Mouse (Mus musculus) intestine, embryonic 14.5 days (tissue): ENCODE measurements around the gene Xlr3b. TPM values are rescaled to one million over a fixed set of nuclear protein-coding genes. Genes with fewer than 3 reads are reported as not detected.
A peak's percentile ranks its signal among the peaks of the same experiment; 100 is the strongest.
"Not testable (repeated sequence)": the region's sequence is repeated elsewhere in the genome, so short reads cannot be mapped to it uniquely, and the experiment has no call there.

Source experiments
- ATAC-seq: fragments of 200-750 bp; cut with Nextera tagmentation; replicated peaks from 2 replicates; pipeline ENCODE4 v1.8.0; 2017; ENCODE audit warnings: low read depth, moderate number of reproducible peaks, moderate TSS enrichment, moderate library complexity; ENCODE audit not compliant: low FRiP score, low TSS enrichment
- DNase-seq: peaks from one replicate; pipeline ENCODE4 v3.0.0-alpha.2; 2018; ENCODE audit warnings: low spot score
- H3K27ac ChIP-seq: fragments of 300-500 bp; sonication (generic); 2 replicates; pipeline ENCODE4 v1.5.1; 2014; ENCODE audit warnings: low read depth, mild to moderate bottlenecking, control low read depth
- H3K27me3 ChIP-seq: fragments of 300-500 bp; sonication (generic); replicated peaks from 2 replicates; pipeline ENCODE4 v1.6.1; 2014; ENCODE audit warnings: low read length, control low read depth; ENCODE audit not compliant: control insufficient read depth, insufficient read depth
- H3K36me3 ChIP-seq: fragments of 300-500 bp; sonication (generic); 2 replicates; pipeline ENCODE4 v1.6.1; 2014; ENCODE audit warnings: low read length, control low read depth; ENCODE audit not compliant: control insufficient read depth, insufficient read depth
- H3K4me1 ChIP-seq: fragments of 300-500 bp; sonication (generic); replicated peaks from 2 replicates; pipeline ENCODE4 v1.6.1; 2014; ENCODE audit warnings: low read length, control low read depth, mixed read lengths; ENCODE audit not compliant: control insufficient read depth, insufficient read depth
- H3K4me2 ChIP-seq: fragments of 300-500 bp; sonication (generic); 2 replicates; pipeline ENCODE4 v1.6.1; 2014; ENCODE audit warnings: low read length
- H3K4me3 ChIP-seq: fragments of 300-500 bp; sonication (generic); 2 replicates; pipeline ENCODE4 v1.5.1; 2014; ENCODE audit warnings: low read depth, low read length, control low read depth, mixed read lengths
- H3K9ac ChIP-seq: fragments of 300-500 bp; sonication (generic); 2 replicates; pipeline ENCODE4 v1.6.1; 2014; ENCODE audit warnings: mild to moderate bottlenecking, low read length
- H3K9me3 ChIP-seq: fragments of 300-500 bp; sonication (generic); 2 replicates; pipeline ENCODE4 v1.6.1; 2016; ENCODE audit warnings: low read length, control low read depth; ENCODE audit not compliant: control insufficient read depth
- WGBS: fragments of 180-500 bp; shearing (Covaris S2); extraction: QIAGEN DNeasy Blood & Tissue Kit; methylation state at CpG from one replicate; pipeline ENCODE4 v1.1.7; 2014; 5-methylcytosine and 5-hydroxymethylcytosine counted together
- polyA plus RNA-seq: library from polyadenylated mRNA; unstranded; fragments of >200 nt; fragmentation: Nextera tagmentation; extraction: Ambion mirVana; gene quantifications from 2 replicates; pipeline ENCODE4 v1.2.1, GENCODE M21; 2014

The Xlr3b gene
- polyA plus RNA-seq, result 4.7 and 12.4 TPM in 2 replicates

DNA sequence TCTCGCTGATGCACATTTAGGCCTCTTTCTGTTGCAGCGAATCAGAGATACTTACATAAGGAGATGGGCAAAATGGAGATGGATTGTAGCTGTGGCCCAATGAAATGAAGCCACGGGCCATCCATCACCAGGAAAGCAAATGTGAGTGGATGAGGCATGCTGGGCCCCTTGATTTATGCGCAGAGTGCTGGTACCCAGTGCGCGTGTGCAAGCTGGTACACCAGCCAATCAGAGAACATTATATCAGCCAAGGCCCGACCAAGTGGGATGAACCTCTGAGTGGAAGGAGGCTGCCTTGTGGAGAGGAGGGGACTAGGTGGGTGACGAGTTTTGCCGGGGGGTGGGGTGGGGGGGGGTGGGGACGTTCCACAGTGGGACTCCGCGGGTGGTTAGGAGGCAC lies at the start of gene Xlr3b:
Gene Xlr3b, plus strand, starts transcription at position 274 of the 400 bp plus-strand sequence.
- ATAC-seq, H3K27ac ChIP-seq, H3K4me3 ChIP-seq, H3K27me3 ChIP-seq, H3K9ac ChIP-seq, H3K36me3 ChIP-seq, H3K4me2 ChIP-seq, H3K9me3 ChIP-seq, H3K4me1 ChIP-seq: not testable (repeated sequence)
- DNase-seq, result peak; percentile 44
- 74% methylated on average over 12 of the region's 12 CpGs for WGBS

DNA sequence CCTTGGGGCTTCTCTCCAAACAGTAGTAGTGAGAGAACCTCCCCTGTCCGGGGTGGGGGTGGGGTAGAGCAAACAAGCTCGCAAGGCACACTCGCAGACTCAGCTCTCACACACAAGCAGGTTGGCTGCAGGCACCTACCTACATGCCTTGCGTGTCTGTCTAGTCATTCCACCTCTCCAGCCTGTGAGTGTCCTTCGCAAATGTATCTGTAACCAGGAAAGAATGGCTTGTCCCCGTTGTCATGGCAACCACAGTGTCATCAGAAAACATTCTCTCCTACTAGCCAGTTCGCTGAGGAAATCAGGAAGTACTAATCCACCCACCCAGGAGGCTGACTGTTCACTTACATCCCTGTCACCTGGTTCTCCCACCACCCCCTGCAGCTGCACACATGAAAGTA lies 48.8 kb upstream of the Xlr3b start:
- not testable (repeated sequence) for DNase-seq, H3K27me3 ChIP-seq, H3K4me3 ChIP-seq, H3K4me1 ChIP-seq, H3K36me3 ChIP-seq, H3K9me3 ChIP-seq, H3K27ac ChIP-seq, H3K4me2 ChIP-seq, H3K9ac ChIP-seq
- WGBS, result no CpG with 5 or more reads among the region's 7 CpGs
- ATAC-seq, result peak; percentile 60; the same call in 1 of the 2 replicates

DNA sequence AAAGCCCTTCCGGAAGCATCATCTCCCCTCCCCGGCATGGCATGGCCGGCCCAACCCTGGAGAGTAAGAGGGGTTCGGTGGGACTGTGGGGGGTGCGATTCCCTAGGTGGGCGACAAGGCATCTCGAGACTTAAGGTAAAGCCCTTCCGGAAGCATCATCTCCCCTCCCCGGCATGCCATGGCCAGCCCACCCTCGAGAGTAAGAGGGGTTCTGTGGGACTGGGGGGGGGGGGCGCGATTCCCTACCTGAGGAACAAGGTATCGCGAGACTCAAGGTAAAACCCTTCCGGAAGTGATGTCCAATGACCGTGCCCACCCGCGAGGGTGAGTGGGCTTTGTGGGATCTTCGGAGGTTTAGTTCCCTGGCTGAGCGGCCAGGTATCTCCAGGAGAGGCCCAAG lies 43.5 kb upstream of the Xlr3b start, which contains the start of gene Xlr5b:
Gene Xlr5b, plus strand, starts transcription at position 301 of the 400 bp plus-strand sequence.
- not testable (repeated sequence) for H3K36me3 ChIP-seq, H3K27me3 ChIP-seq, H3K4me3 ChIP-seq, H3K9me3 ChIP-seq, ATAC-seq, H3K27ac ChIP-seq, H3K9ac ChIP-seq, H3K4me1 ChIP-seq, DNase-seq, H3K4me2 ChIP-seq
- WGBS, result no CpG with 5 or more reads among the region's 20 CpGs

DNA sequence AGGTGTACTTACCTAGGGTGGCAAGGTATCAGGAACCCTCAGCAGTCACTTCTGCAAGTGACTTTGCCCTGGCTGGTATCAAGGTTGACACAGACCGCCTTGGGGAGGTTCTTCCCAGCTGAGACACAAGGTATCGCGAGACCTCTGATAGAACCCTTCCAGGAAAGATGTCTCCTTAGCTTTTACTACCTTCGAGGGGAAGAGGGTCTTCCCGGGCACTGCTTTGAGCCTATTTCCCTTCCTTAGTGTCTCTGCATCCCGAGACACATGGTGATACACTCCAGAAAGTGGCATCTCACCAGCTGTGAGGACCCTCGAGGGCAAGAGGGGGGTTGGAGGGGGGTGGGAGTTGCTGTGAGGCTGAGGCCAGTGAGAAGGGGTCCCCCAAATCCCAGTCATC lies 42.7 kb upstream of the Xlr3b start, which contains the start of gene DXBay18:
Gene DXBay18, minus strand, starts transcription at position 101 of the 400 bp plus-strand sequence.
- H3K9me3 ChIP-seq, H3K27me3 ChIP-seq, ATAC-seq, H3K27ac ChIP-seq, H3K36me3 ChIP-seq, H3K4me2 ChIP-seq, DNase-seq, H3K4me3 ChIP-seq, H3K9ac ChIP-seq, H3K4me1 ChIP-seq: not testable (repeated sequence)
- no CpG with 5 or more reads among the region's 7 CpGs for WGBS

DNA sequence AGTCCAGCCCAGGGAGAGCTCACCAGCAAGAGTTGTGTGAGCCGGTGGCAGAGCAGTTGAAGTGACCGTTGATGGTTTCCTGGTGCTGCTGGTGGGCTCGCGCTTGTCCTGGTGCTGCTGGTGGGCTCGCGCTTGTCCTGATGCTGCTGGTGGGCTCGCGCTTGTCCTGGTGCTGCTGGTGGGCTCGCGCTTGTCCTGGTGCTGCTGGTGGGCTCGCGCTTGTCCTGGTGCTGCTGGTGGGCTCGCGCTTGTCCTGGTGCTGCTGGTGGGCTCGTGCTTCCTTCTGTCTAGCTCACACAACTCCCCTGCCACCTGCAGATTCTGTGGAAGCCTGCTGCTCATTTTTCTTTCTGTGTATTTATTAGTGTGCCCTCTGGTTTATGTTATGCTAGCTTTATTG lies 15.1 kb upstream of the Xlr3b start, which contains the start of gene Spin2d:
Gene Spin2d, minus strand, starts transcription at position 101 of the 400 bp plus-strand sequence.
- DNase-seq, H3K4me3 ChIP-seq, H3K9me3 ChIP-seq, H3K36me3 ChIP-seq, H3K27me3 ChIP-seq, H3K4me1 ChIP-seq, H3K9ac ChIP-seq, H3K27ac ChIP-seq, H3K4me2 ChIP-seq, ATAC-seq: not testable (repeated sequence)
- WGBS, result 87% methylated on average over 3 of the region's 15 CpGs

DNA sequence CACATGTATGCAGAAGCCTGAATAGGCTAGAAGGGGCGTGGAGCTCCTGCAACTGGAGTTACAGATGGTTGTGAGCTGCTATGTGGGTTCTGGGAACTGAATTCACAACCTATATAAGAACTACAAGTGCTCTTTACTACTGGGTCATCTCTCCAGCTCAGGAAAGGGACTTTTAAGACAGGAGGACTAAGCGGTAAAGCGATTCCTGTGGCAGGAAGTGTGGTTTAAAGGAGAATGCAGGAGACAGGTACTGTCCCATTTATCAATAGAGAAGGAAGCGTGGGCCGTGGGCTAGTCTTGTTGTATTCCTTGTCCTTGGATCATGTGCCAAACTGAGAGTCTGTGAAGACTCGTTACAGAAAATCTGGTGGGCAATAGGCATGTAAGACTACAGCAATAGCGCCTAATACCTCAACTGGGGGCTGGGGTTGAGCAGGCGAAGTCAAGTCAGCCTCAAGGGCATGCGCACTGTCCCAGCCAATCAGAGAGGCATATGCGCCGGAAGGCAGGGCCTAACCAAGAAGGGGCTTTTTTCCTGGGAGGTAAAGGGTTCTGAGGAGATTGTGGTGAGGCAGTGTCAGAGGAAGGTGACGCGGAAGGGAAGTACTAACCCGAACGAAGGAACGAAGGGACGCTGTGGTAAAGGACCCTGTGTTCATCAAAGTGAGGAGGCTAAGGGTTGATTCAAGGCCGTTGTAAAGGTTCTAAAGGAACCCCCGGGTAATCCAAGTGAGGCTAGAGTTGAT lies 22.0 kb downstream of the Xlr3b start, which contains the start of gene Xlr4b:
Gene Xlr4b, plus strand, starts transcription at position 515 of the 746 bp plus-strand sequence.
- 71% methylated on average over 11 of the region's 19 CpGs for WGBS
- H3K9me3 ChIP-seq, H3K27ac ChIP-seq, DNase-seq, ATAC-seq, H3K4me3 ChIP-seq, H3K4me1 ChIP-seq, H3K27me3 ChIP-seq, H3K9ac ChIP-seq, H3K36me3 ChIP-seq, H3K4me2 ChIP-seq: not testable (repeated sequence)

DNA sequence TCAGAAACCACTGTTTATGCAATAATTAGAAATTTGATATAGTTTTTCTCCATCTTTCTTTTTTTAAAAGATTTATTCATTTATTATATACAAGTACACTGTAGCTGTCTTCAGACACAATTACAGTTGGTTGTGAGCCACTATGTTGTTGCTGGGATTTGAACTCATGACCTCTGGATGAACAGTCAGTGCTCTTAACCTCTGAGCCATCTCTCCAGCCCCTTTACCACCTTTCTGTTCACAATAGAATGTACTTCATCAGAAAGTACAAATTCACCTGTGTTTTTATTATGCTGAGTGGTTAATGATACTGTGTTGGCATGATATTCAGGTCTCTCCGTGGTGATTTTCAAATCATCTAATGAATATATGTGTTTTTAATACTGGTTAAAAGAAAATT lies 33.4 kb downstream of the Xlr3b start:
- no peaks in the 10 kb centered on the region for H3K4me1 ChIP-seq
- DNase-seq (no peak), ATAC-seq (no peak)
- no peaks in the 10 kb centered on the region for H3K36me3 ChIP-seq
- H3K4me3 ChIP-seq, result no peak overlapping the region
- H3K9ac ChIP-seq, result no peak overlapping the region
- H3K27ac ChIP-seq, result no peak overlapping the region
- H3K9me3 ChIP-seq, result no peaks in the 10 kb centered on the region
- WGBS, result 50% methylated on average over 1 of the region's 1 CpGs
- no peak overlapping the region for H3K4me2 ChIP-seq
- H3K27me3 ChIP-seq, result peaks cover 5% of the 10 kb centered on the region; the same call in 1 of the 2 replicates

DNA sequence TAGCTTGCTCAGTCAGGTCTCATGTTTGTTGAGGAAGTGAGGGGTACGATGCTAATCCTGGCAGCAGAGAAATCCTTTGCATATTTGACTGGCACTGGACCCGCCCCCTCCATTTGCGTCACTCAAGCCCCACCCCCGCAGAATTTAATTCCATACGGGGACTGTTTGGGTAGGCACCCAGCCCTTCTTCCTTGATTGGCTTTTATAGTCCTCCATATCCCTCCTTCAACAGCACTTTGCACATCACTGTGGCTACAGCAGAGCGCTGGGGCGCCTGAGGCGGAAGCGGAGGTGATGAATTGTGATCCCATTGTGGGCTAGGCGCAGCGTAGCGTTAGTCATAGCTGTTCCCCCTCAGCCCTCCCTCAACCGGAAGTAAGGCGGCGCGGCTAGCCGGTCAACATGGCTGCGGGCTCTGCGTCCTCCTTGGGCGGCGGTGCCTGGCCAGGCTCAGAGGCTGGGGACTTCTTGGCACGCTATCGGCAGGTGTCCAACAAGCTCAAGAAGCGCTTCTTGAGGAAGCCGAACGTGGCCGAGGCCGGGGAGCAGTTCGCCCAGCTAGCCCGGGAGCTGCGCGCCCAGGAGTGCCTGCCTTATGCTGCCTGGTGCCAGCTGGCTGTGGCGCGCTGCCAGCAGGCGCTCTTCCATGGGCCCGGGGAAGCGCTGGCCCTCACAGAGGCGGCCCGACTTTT lies 36.1 kb downstream of the Xlr3b start, which contains the start of gene F8a:
Gene F8a, plus strand, starts transcription at position 378 of the 692 bp plus-strand sequence.
- DNase-seq (peak; percentile 88), ATAC-seq (peak; percentile 94)
- H3K9me3 ChIP-seq, result no peaks in the 10 kb centered on the region
- H3K36me3 ChIP-seq, result no peaks in the 10 kb centered on the region
- H3K9ac ChIP-seq, result peak within 1 kb of the TSS; percentile 56
- H3K27ac ChIP-seq, result peak within 1 kb of the TSS; percentile 78
- H3K4me2 ChIP-seq, result peak within 1 kb of the TSS; percentile 67
- 12% methylated on average over 35 of the region's 39 CpGs for WGBS
- H3K4me1 ChIP-seq, result no peaks in the 10 kb centered on the region
- peak within 1 kb of the TSS; percentile 55 for H3K4me3 ChIP-seq
- peaks cover 5% of the 10 kb centered on the region; the same call in 1 of the 2 replicates for H3K27me3 ChIP-seq
